Mouse (Mus musculus) liver, embryonic 16.5 days (tissue): ENCODE measurements around the gene Arrdc2. TPM values are rescaled to one million over a fixed set of nuclear protein-coding genes. Genes with fewer than 3 reads are reported as not detected.
"Not testable (repeated sequence)": the region's sequence is repeated elsewhere in the genome, so short reads cannot be mapped to it uniquely, and the experiment has no call there.

Experiments
- ATAC-seq: fragments of 200-750 bp; cut with Nextera tagmentation; 2 replicates; pipeline ENCODE4 v1.8.0; 2017; ENCODE audit warnings: low read depth, mild to moderate bottlenecking, moderate number of reproducible peaks, moderate library complexity
- H3K27ac ChIP-seq: fragments of 300-500 bp; sonication (generic); 2 replicates; pipeline ENCODE4 v1.5.1; 2014; ENCODE audit warnings: mild to moderate bottlenecking, low read length
- H3K27me3 ChIP-seq: fragments of 300-500 bp; sonication (generic); 2 replicates; pipeline ENCODE4 v1.6.1; 2014; ENCODE audit warnings: low read depth, low read length, mixed read lengths; ENCODE audit not compliant: control insufficient read depth, insufficient read depth
- H3K36me3 ChIP-seq: fragments of 300-500 bp; sonication (generic); 2 replicates; pipeline ENCODE4 v1.6.1; 2014; ENCODE audit warnings: mild to moderate bottlenecking; ENCODE audit not compliant: control insufficient read depth, insufficient read depth
- H3K4me1 ChIP-seq: fragments of 300-500 bp; sonication (generic); 2 replicates; pipeline ENCODE4 v1.6.1; 2014; ENCODE audit warnings: low read depth, low read length, mixed read lengths; ENCODE audit not compliant: control insufficient read depth
- H3K4me2 ChIP-seq: fragments of 300-500 bp; sonication (generic); 2 replicates; pipeline ENCODE4 v1.6.1; 2014; ENCODE audit warnings: low read depth, low read length, mixed read lengths
- H3K4me3 ChIP-seq: fragments of 300-500 bp; sonication (generic); 2 replicates; pipeline ENCODE4 v1.5.1; 2014; ENCODE audit warnings: low read depth, mild to moderate bottlenecking, low read length
- H3K9ac ChIP-seq: fragments of 300-500 bp; sonication (generic); 2 replicates; pipeline ENCODE4 v1.6.1; 2014; ENCODE audit warnings: low read depth, low read length
- H3K9me3 ChIP-seq: fragments of 300-500 bp; sonication (generic); replicated peaks from 2 replicates; pipeline ENCODE4 v1.6.1; 2016; ENCODE audit warnings: low read length; ENCODE audit not compliant: control insufficient read depth
- whole genome bisulfite sequencing: fragments of 180-500 bp; shearing (Covaris S2); extraction: QIAGEN DNeasy Blood & Tissue Kit; methylation state at CpG from one replicate; pipeline ENCODE4 v1.1.7; 2014; ENCODE audit not compliant: insufficient replicate concordance; 5-methylcytosine and 5-hydroxymethylcytosine counted together
- polyA plus RNA-seq: library from polyadenylated mRNA; unstranded; fragments of >200 nt; fragmentation: Nextera tagmentation; extraction: Ambion mirVana; gene quantifications from 2 replicates; pipeline ENCODE4 v1.2.1, GENCODE M21; 2015

Gene Arrdc2
- polyA plus RNA-seq, 1 experiment from 2014 or later = 13.5 TPM

DNA sequence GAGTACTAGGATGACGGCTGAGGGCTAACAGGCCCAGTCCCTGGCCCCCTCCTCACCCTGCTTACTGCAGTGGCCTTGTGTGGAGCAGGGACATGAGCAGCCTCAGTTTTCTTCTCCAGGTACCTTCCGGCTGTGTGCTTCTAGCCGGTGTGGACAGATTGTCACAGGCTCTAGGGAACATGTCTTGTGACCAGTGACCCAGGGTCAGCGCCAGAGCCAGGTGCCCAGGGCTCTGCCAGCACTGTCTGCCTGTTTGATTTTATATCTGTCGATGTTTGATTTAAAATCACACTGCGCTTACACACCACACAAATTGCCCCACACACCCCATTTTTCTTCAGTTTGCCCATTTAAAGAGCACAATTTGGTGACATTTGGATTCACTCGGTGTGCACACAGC is 15.7 kb downstream of the Arrdc2 start:
- WGBS = 78% methylated on average over 7 of the region's 7 CpGs
- H3K4me1 ChIP-seq = peaks cover 17% of the 10 kb centered on the region
- ATAC-seq = no peak
- H3K4me3 ChIP-seq = no peak overlapping the region
- peaks cover 3% of the 10 kb centered on the region; the same call in 1 of the 2 replicates for H3K9me3 ChIP-seq
- no peak overlapping the region for H3K4me2 ChIP-seq
- H3K27me3 ChIP-seq = no peaks in the 10 kb centered on the region
- H3K9ac ChIP-seq = no peak overlapping the region
- H3K27ac ChIP-seq = no peak overlapping the region
- no peaks in the 10 kb centered on the region for H3K36me3 ChIP-seq

DNA sequence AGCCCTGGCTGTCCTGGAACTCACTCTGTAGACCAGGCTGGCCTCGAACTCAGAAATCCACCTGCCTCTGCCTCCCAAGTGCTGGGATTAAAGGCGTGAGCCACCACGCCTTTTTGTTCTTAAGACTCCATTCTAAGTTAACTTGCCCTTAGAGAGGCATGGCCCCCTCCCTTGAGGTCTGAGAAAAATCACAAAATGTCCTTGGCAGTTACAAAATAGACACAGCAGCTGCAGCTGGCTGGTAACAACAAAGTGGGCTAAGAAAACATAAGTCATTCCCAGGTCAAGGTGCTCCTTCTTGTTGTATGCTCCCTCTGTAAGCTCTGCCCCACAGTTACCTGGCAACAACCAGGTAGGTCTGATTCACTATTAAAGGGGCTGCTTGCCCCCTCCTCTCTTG is 16.9 kb downstream of the Arrdc2 start:
- WGBS = 66% methylated on average over 3 of the region's 3 CpGs

DNA sequence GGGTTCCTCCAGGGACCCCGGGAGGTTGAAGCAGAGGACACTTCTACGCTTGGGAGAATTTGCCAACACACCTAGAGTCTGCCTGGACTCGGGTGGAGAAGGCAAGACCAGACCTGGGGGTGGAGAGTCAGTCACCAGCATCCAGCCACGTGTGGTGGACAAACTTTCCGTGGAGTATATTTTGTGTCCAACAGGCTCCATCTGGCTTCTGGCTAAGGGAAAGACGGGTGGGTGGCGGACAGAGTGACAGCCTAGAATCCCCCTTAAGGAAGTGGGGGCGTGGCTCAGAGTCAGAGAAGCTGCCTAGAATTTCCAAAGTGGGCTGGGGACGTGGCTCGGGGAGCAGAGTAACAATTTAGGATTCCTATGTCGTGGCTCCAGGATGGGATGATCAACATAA is 17.5 kb downstream of the Arrdc2 start:
- WGBS = 42% methylated on average over 11 of the region's 11 CpGs
- Histone ChIP-seq H3K4me1 (peaks cover 19% of the 10 kb centered on the region), H3K4me3 (no peak overlapping the region), H3K36me3 (no peaks in the 10 kb centered on the region), H3K4me2 (no peak overlapping the region), H3K27ac (no peak overlapping the region), H3K27me3 (peaks cover 4% of the 10 kb centered on the region), H3K9ac (0 out of 2 replicates have a peak overlapping the region, but pooled peaks have one; percentile 3), H3K9me3 (peaks cover 2% of the 10 kb centered on the region; the same call in 1 of the 2 replicates)
- ATAC-seq = no peak

More for the DNA sequence above, 16.9 kb downstream of the Arrdc2 start:
- not testable (repeated sequence) for H3K4me3 ChIP-seq, H3K36me3 ChIP-seq, H3K9me3 ChIP-seq, H3K9ac ChIP-seq, H3K4me2 ChIP-seq, H3K27ac ChIP-seq, H3K27me3 ChIP-seq, ATAC-seq
- H3K4me1 ChIP-seq = peaks cover 17% of the 10 kb centered on the region

DNA sequence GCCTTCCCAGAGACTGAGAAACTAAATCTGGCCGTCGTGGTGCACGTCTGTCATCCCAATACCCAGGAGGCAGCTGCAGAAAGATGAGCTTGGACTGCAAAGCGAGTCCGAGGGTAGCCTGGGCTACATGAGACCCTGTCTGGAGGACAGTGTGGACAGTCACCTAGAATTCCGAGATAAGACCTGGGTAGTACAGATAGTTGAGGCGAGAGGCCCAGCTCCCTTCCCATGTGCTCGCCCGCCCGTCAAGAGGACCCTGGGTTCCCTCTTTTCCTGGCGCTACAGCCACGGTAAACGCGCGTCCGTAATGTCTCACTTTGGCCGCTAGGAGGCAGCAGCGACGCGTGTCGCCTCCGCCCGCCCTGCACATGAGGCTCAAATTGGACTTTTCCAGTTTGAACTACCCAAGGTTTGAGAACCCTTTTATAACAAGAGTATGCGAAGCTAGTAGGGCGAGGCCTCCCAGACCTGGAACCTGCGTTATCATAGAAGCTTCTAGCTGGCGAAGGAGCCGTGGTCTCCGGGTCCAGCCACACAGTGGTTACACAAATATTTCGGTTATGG is 18.0 kb downstream of the Arrdc2 start:
- WGBS = 13% methylated on average over 30 of the region's 30 CpGs
- no peak overlapping the region for H3K27ac ChIP-seq

DNA sequence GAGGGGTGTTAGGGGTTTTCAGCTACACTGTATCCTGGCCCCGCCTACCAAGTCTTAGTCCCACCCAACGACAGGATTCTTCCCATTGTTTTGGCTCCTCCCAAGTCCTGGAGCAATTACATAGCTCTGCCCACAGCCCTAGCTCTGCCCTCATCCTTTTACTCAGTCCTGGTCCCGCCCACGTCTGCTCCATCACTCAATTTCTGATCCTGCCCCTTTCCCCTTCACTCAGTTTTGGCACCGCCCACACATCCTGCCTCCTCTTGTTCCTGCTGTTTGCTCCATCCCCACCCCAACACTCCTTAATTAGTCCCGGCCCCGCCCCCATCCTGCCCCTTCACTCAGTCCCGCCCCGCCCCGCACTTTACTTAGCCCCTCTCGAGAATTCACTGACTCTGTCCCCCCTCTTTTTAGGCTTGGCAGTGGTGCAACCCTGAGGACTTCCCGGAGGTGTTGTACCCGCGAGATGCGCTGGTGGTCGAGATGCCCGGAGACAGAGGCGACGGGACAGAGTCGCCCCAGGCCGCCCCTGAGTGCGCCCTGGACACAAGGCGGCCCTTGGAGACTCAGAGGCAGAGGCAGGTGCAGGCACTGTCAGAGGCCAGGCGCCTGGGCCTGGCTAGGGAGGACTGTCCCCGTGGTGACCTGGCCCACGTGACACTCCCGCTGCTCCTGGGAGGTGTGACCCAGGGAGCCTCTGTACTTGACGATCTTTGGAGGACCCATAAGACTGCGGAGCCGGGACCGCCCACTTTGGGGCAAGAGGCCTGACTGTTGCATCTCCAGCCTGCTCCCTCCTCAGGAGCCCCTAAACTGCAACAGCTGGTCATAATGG is 19.2 kb downstream of the Arrdc2 start:
- no peak overlapping the region; the same call in 1 of the 2 replicates for H3K9ac ChIP-seq
- peaks cover 9% of the 10 kb centered on the region for H3K27me3 ChIP-seq
- H3K9me3 ChIP-seq = no peaks in the 10 kb centered on the region
- no peak overlapping the region; the same call in 1 of the 2 replicates for H3K4me3 ChIP-seq
- 15% methylated on average over 31 of the region's 31 CpGs for WGBS
- H3K4me1 ChIP-seq = peaks cover 26% of the 10 kb centered on the region
- no peak overlapping the region for H3K27ac ChIP-seq
- no peaks in the 10 kb centered on the region for H3K36me3 ChIP-seq
- peak; percentile 46 for ATAC-seq
- peak overlapping the region; percentile 31 for H3K4me2 ChIP-seq

More for the DNA sequence above, 18.0 kb downstream of the Arrdc2 start:
- H3K4me1 ChIP-seq = peaks cover 24% of the 10 kb centered on the region
- no peaks in the 10 kb centered on the region for H3K9me3 ChIP-seq
- no peak overlapping the region for H3K4me3 ChIP-seq
- peaks cover 8% of the 10 kb centered on the region for H3K27me3 ChIP-seq
- 0 out of 2 replicates have a peak overlapping the region, but pooled peaks have one; percentile 3 for H3K9ac ChIP-seq
- ATAC-seq = peak; percentile 40
- no peak overlapping the region for H3K4me2 ChIP-seq
- no peaks in the 10 kb centered on the region for H3K36me3 ChIP-seq

- Histone ChIP-seq H3K4me2 (peak overlapping the region; percentile 41), H3K9me3 (no peaks in the 10 kb centered on the region), H3K4me3 (peak overlapping the region; percentile 20; the same call in 1 of the 2 replicates), H3K4me1 (peaks cover 22% of the 10 kb centered on the region), H3K27ac (no peak overlapping the region), H3K27me3 (peaks cover 9% of the 10 kb centered on the region), H3K36me3 (no peaks in the 10 kb centered on the region), H3K9ac (no peak overlapping the region)
- WGBS = 6% methylated on average over 30 of the region's 30 CpGs
- ATAC-seq = peak; percentile 79
Observed at GRCm38 (mm10) chr8:70816679-70817078, 22.8 kb downstream of the Arrdc2 start.

DNA sequence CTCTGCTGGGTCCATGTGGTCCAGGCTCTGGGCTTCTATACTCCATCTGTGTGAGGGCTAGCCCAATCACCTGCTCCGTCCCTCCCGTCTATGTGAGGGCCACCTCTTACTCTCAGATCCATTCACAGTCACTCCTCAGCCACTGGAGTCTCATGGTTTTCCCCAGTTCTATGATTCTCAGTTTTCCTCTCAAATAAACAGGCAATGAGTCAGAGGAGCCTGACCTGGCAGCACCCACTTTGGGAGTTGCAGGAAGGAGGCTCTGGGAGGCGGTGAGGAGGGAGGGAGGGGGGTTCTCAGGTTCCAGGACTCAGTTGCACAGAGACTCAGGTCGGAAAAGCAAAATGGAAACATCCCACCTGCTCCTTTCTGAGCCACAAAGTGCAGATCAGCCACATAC is 26.6 kb downstream of the Arrdc2 start:
- Histone ChIP-seq H3K27ac (no peak overlapping the region), H3K4me2 (no peak overlapping the region), H3K27me3 (peaks cover 13% of the 10 kb centered on the region), H3K4me1 (peaks cover 16% of the 10 kb centered on the region), H3K36me3 (no peaks in the 10 kb centered on the region), H3K9ac (no peak overlapping the region), H3K4me3 (no peak overlapping the region), H3K9me3 (no peaks in the 10 kb centered on the region)
- 52% methylated on average over 4 of the region's 4 CpGs for WGBS
- ATAC-seq = no peak

GRCm38 (mm10) chr8:70812055-70812454 is 27.5 kb downstream of the Arrdc2 start:
- Histone ChIP-seq H3K4me1 (peaks cover 19% of the 10 kb centered on the region), H3K9ac (no peak overlapping the region), H3K9me3 (no peaks in the 10 kb centered on the region), H3K27me3 (peaks cover 10% of the 10 kb centered on the region), H3K4me2 (no peak overlapping the region), H3K36me3 (no peaks in the 10 kb centered on the region), H3K27ac (no peak overlapping the region), H3K4me3 (no peak overlapping the region)
- WGBS = 52% methylated on average over 4 of the region's 4 CpGs
- no peak for ATAC-seq
